Mouse (Mus musculus) kidney, embryonic 16.5 days (tissue): ENCODE data around the gene Stil. TPM values are rescaled to one million over a fixed set of nuclear protein-coding genes. Genes with fewer than 3 reads are reported as not detected.
"Not testable (repeated sequence)": the region's sequence is repeated elsewhere in the genome, so short reads cannot be mapped to it uniquely, and the experiment has no call there.

Experiments used
- ATAC-seq: fragments of 200-750 bp; cut with Nextera tagmentation; 2 replicates; pipeline ENCODE4 v1.8.0; 2017; ENCODE audit warnings: moderate TSS enrichment; ENCODE audit not compliant: low FRiP score, low TSS enrichment
- H3K27ac ChIP-seq: fragments of 300-500 bp; sonication (generic); 2 replicates; pipeline ENCODE4 v1.5.1; 2014; ENCODE audit warnings: low read length
- H3K27me3 ChIP-seq: fragments of 300-500 bp; sonication (generic); 2 replicates; pipeline ENCODE4 v1.6.1; 2014; ENCODE audit warnings: low read length, control low read depth, mixed read lengths; ENCODE audit not compliant: insufficient read depth
- H3K36me3 ChIP-seq: fragments of 300-500 bp; sonication (generic); 2 replicates; pipeline ENCODE4 v1.6.1; 2014; ENCODE audit warnings: low read length, control low read depth, mixed read lengths; ENCODE audit not compliant: insufficient read depth
- H3K4me1 ChIP-seq: fragments of 300-500 bp; sonication (generic); 2 replicates; pipeline ENCODE4 v1.6.1; 2014; ENCODE audit warnings: low read length, control low read depth, mixed read lengths; ENCODE audit not compliant: insufficient read depth
- H3K4me2 ChIP-seq: fragments of 300-500 bp; sonication (generic); replicated peaks from 2 replicates; pipeline ENCODE4 v1.6.1; 2014; ENCODE audit warnings: low read depth, low read length
- H3K4me3 ChIP-seq: fragments of 300-500 bp; sonication (generic); 2 replicates; pipeline ENCODE4 v1.5.1; 2014; ENCODE audit warnings: mild to moderate bottlenecking, low read length
- H3K9ac ChIP-seq: fragments of 300-500 bp; sonication (generic); replicated peaks from 2 replicates; pipeline ENCODE4 v1.6.1; 2014; ENCODE audit warnings: low read length
- H3K9me3 ChIP-seq: fragments of 300-500 bp; sonication (generic); 2 replicates; pipeline ENCODE4 v1.6.1; 2016; ENCODE audit warnings: low read length, control low read depth
- WGBS: fragments of 180-500 bp; shearing (Covaris S2); extraction: QIAGEN DNeasy Blood & Tissue Kit; methylation state at CpG from one replicate; pipeline ENCODE4 v1.1.7; 2014; 5-methylcytosine and 5-hydroxymethylcytosine counted together
- polyA plus RNA-seq: library from polyadenylated mRNA; unstranded; fragments of >200 nt; fragmentation: Nextera tagmentation; extraction: Ambion mirVana; gene quantifications from 2 replicates; pipeline ENCODE4 v1.2.1, GENCODE M21; 2015

Stil gene
- polyA plus RNA-seq, result 12.0 and 12.9 TPM in 2 replicates

GRCm38 (mm10) chr4:114999773-115000428 is at the start of gene Stil:
Gene Stil (plus strand): TSS chr4:115000159.
- ATAC-seq, result peak; percentile 100
- peaks cover 8% of the 10 kb centered on the region for H3K36me3 ChIP-seq

GRCm38 (mm10) chr4:114953172-114953571 is 46.8 kb upstream of the Stil start:
- Histone ChIP-seq H3K36me3 (no peaks in the 10 kb centered on the region), H3K27ac (no peak overlapping the region), H3K4me2 (no peak overlapping the region), H3K4me1 (no peaks in the 10 kb centered on the region), H3K9ac (no peak overlapping the region), H3K4me3 (no peak overlapping the region), H3K9me3 (no peaks in the 10 kb centered on the region), H3K27me3 (peaks cover 8% of the 10 kb centered on the region; the same call in 1 of the 2 replicates)
- 0 out of 2 replicates have a peak, but pooled peaks have one; percentile 46 for ATAC-seq
- 74% methylated on average over 3 of the region's 3 CpGs for WGBS

More at GRCm38 (mm10) chr4:114999773-115000428, at the start of gene Stil:
- Histone ChIP-seq H3K4me3 (peak within 1 kb of the TSS; percentile 82), H3K27me3 (no peaks in the 10 kb centered on the region), H3K27ac (peak within 1 kb of the TSS; percentile 98), H3K4me1 (peaks cover 17% of the 10 kb centered on the region), H3K4me2 (peak within 1 kb of the TSS; percentile 75), H3K9me3 (peaks cover 3% of the 10 kb centered on the region; the same call in 1 of the 2 replicates), H3K9ac (peak within 1 kb of the TSS; percentile 87)
- WGBS, result under 1% methylated on average over 52 of the region's 52 CpGs

GRCm38 (mm10) chr4:114957403-114957802 is 42.6 kb upstream of the Stil start:
- no peaks in the 10 kb centered on the region for H3K27me3 ChIP-seq
- no peak overlapping the region for H3K4me3 ChIP-seq
- H3K27ac ChIP-seq, result no peak overlapping the region
- H3K9me3 ChIP-seq, result no peaks in the 10 kb centered on the region
- H3K36me3 ChIP-seq, result peaks cover 6% of the 10 kb centered on the region; the same call in 1 of the 2 replicates
- ATAC-seq, result no peak
- H3K9ac ChIP-seq, result no peak overlapping the region
- H3K4me2 ChIP-seq, result no peak overlapping the region
- no peaks in the 10 kb centered on the region for H3K4me1 ChIP-seq

GRCm38 (mm10) chr4:114958231-114958630 is 41.7 kb upstream of the Stil start:
- Histone ChIP-seq H3K36me3 (peaks cover 11% of the 10 kb centered on the region; the same call in 1 of the 2 replicates), H3K4me1 (no peaks in the 10 kb centered on the region), H3K9ac (no peak overlapping the region), H3K27ac (no peak overlapping the region), H3K4me3 (no peak overlapping the region), H3K27me3 (no peaks in the 10 kb centered on the region), H3K4me2 (no peak overlapping the region), H3K9me3 (no peaks in the 10 kb centered on the region)
- WGBS, result 82% methylated on average over 2 of the region's 2 CpGs
- no peak for ATAC-seq

- Histone ChIP-seq H3K9me3 (no peaks in the 10 kb centered on the region), H3K4me1 (no peaks in the 10 kb centered on the region), H3K4me3 (no peak overlapping the region), H3K27ac (no peak overlapping the region), H3K36me3 (peaks cover 11% of the 10 kb centered on the region; the same call in 1 of the 2 replicates), H3K9ac (no peak overlapping the region), H3K4me2 (no peak overlapping the region), H3K27me3 (no peaks in the 10 kb centered on the region)
- WGBS, result 87% methylated on average over 4 of the region's 4 CpGs
- ATAC-seq, result no peak
Observed at GRCm38 (mm10) chr4:114958786-114959185, 41.2 kb upstream of the Stil start.

- no peak overlapping the region for H3K4me2 ChIP-seq
- H3K27me3 ChIP-seq, result no peaks in the 10 kb centered on the region
- no peak overlapping the region for H3K9ac ChIP-seq
- no peak overlapping the region for H3K27ac ChIP-seq
- 90% methylated on average over 2 of the region's 2 CpGs for WGBS
- no peaks in the 10 kb centered on the region for H3K4me1 ChIP-seq
- H3K4me3 ChIP-seq, result no peak overlapping the region
- no peaks in the 10 kb centered on the region for H3K9me3 ChIP-seq
- H3K36me3 ChIP-seq, result peaks cover 11% of the 10 kb centered on the region; the same call in 1 of the 2 replicates
- no peak for ATAC-seq
Observed at GRCm38 (mm10) chr4:114959533-114959932, 40.4 kb upstream of the Stil start.

GRCm38 (mm10) chr4:114960881-114961280 is 39.1 kb upstream of the Stil start:
- H3K27ac ChIP-seq, ATAC-seq, H3K9me3 ChIP-seq, H3K4me3 ChIP-seq, H3K4me1 ChIP-seq, H3K9ac ChIP-seq, H3K27me3 ChIP-seq, H3K4me2 ChIP-seq: not testable (repeated sequence)
- 55% methylated on average over 2 of the region's 2 CpGs for WGBS
- peaks cover 20% of the 10 kb centered on the region for H3K36me3 ChIP-seq

GRCm38 (mm10) chr4:114970736-114971135 is 29.2 kb upstream of the Stil start:
- Histone ChIP-seq H3K9ac (no peak overlapping the region), H3K9me3 (no peaks in the 10 kb centered on the region), H3K27me3 (no peaks in the 10 kb centered on the region), H3K4me2 (no peak overlapping the region), H3K36me3 (peaks cover 9% of the 10 kb centered on the region; the same call in 1 of the 2 replicates), H3K4me3 (no peak overlapping the region), H3K27ac (no peak overlapping the region), H3K4me1 (no peaks in the 10 kb centered on the region)
- 95% methylated on average over 5 of the region's 5 CpGs for WGBS
- ATAC-seq, result no peak

DNA sequence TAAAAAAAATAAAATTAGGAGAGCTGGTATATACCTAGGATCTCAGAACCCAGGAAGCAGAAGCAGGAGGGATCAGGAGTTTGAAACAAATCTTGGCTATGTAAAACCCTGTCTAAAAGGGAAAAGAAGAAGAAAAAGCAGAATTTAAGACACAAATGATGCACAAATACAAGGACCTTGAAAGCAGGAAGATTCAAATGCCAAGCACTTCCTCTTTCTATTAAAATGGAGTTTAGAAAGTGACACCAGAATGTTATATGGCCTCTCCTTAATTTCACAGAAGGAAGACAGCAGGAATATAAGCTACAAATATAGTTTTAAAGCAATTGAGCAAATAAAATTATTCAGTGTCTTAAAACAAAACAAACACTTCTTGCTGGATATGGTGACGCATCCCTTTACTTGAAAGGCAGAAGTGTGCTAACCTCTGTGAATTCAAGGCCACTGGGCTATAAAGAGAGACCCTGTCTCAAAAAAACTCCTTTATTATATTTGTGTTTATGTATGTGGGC is 26.7 kb upstream of the Stil start:
- no peaks in the 10 kb centered on the region for H3K36me3 ChIP-seq
- H3K9ac ChIP-seq, result no peak overlapping the region
- H3K27me3 ChIP-seq, result no peaks in the 10 kb centered on the region
- no peaks in the 10 kb centered on the region for H3K9me3 ChIP-seq
- no peak overlapping the region for H3K27ac ChIP-seq
- H3K4me3 ChIP-seq, result no peak overlapping the region
- WGBS, result 89% methylated on average over 1 of the region's 1 CpGs
- no peak overlapping the region for H3K4me2 ChIP-seq
- no peak for ATAC-seq
- H3K4me1 ChIP-seq, result no peaks in the 10 kb centered on the region

- Histone ChIP-seq H3K4me1 (peaks cover 8% of the 10 kb centered on the region), H3K9me3 (no peaks in the 10 kb centered on the region), H3K27me3 (no peaks in the 10 kb centered on the region), H3K4me2 (no peak overlapping the region), H3K36me3 (no peaks in the 10 kb centered on the region), H3K27ac (no peak overlapping the region), H3K4me3 (no peak overlapping the region), H3K9ac (no peak overlapping the region)
- no peak for ATAC-seq
- 81% methylated on average over 1 of the region's 1 CpGs for WGBS
Observed at GRCm38 (mm10) chr4:114982619-114983018, 17.3 kb upstream of the Stil start.
